Mouse (Mus musculus) kidney, postnatal 0 days (tissue): Measurements from ENCODE around the gene Nubp2. TPM values are rescaled to one million over a fixed set of nuclear protein-coding genes. Genes with fewer than 3 reads are reported as not detected.

Experiments used
- ATAC-seq: fragments of 200-750 bp; cut with Nextera tagmentation; replicated peaks from 2 replicates; pipeline ENCODE4 v1.8.0; 2017; ENCODE audit warnings: low read depth, moderate number of reproducible peaks, moderate TSS enrichment, moderate library complexity; ENCODE audit not compliant: low FRiP score
- DNase-seq: peaks from one replicate; pipeline ENCODE4 v3.0.0-alpha.2; 2016; ENCODE audit warnings: low spot score
- H3K27ac ChIP-seq: fragments of 300-500 bp; sonication (generic); 2 replicates; pipeline ENCODE4 v1.5.1; 2014; ENCODE audit warnings: mild to moderate bottlenecking
- H3K27me3 ChIP-seq: fragments of 300-500 bp; sonication (generic); 2 replicates; pipeline ENCODE4 v1.6.1; 2014; ENCODE audit warnings: low read length, mixed read lengths; ENCODE audit not compliant: insufficient read depth
- H3K36me3 ChIP-seq: fragments of 300-500 bp; sonication (generic); 2 replicates; pipeline ENCODE4 v1.6.1; 2014; ENCODE audit warnings: low read length, mixed read lengths; ENCODE audit not compliant: insufficient read depth
- H3K4me1 ChIP-seq: fragments of 300-500 bp; sonication (generic); replicated peaks from 2 replicates; pipeline ENCODE4 v1.6.1; 2014; ENCODE audit warnings: antibody characterized with exemption, low read length, mixed read lengths; ENCODE audit not compliant: insufficient read depth
- H3K4me2 ChIP-seq: fragments of 300-500 bp; sonication (generic); 2 replicates; pipeline ENCODE4 v1.6.1; 2014; ENCODE audit warnings: mild to moderate bottlenecking, low read length, moderate library complexity, mixed read lengths
- H3K4me3 ChIP-seq: fragments of 300-500 bp; sonication (generic); replicated peaks from 2 replicates; pipeline ENCODE4 v1.5.1; 2014; ENCODE audit warnings: low read depth, low read length
- H3K9ac ChIP-seq: fragments of 300-500 bp; sonication (generic); 2 replicates; pipeline ENCODE4 v1.6.1; 2014; ENCODE audit warnings: low read depth, low read length
- H3K9me3 ChIP-seq: fragments of 300-500 bp; sonication (generic); replicated peaks from 2 replicates; pipeline ENCODE4 v1.6.1; 2016; ENCODE audit warnings: low read length, inconsistent platforms, mixed read lengths
- CTCF ChIP-seq: IDR thresholded peaks from 2 replicates; pipeline ENCODE4 v1.5.1; 2016; ENCODE audit warnings: antibody characterized with exemption, low read depth, mild to moderate bottlenecking, moderate library complexity
- WGBS: fragments of 180-500 bp; shearing (Covaris S2); extraction: QIAGEN DNeasy Blood & Tissue Kit; methylation state at CpG from one replicate; pipeline ENCODE4 v1.1.7; 2014; 5-methylcytosine and 5-hydroxymethylcytosine counted together
- polyA plus RNA-seq: library from polyadenylated mRNA; unstranded; fragments of >200 nt; fragmentation: Nextera tagmentation; extraction: Ambion mirVana; gene quantifications from 2 replicates; pipeline ENCODE4 v1.2.1, GENCODE M21; 2015

The Nubp2 gene
- polyA plus RNA-seq, 1 experiment from 2014 or later: 55.9 TPM

- Histone ChIP-seq H3K4me3 (no peak overlapping the region), H3K4me1 (0 out of 2 replicates have a peak, but pooled peaks cover 8% of the 10 kb centered on the region), H3K4me2 (no peak overlapping the region), H3K9ac (no peak overlapping the region), H3K27ac (no peak overlapping the region), H3K36me3 (no peaks in the 10 kb centered on the region), H3K27me3 (no peaks in the 10 kb centered on the region), H3K9me3 (no peaks in the 10 kb centered on the region)
- WGBS: 98% methylated on average over 1 of the region's 1 CpGs
- no peak for TF ChIP-seq CTCF
- no peak for ATAC-seq
- DNase-seq: no peak
These were observed 38.8 kb downstream of the Nubp2 start for GRCm38 (mm10) chr17:24847386-24847785.

- TF ChIP-seq CTCF: no peak
- Histone ChIP-seq H3K9me3 (no peaks in the 10 kb centered on the region), H3K36me3 (no peaks in the 10 kb centered on the region), H3K27ac (no peak overlapping the region), H3K27me3 (no peaks in the 10 kb centered on the region), H3K4me2 (no peak overlapping the region), H3K4me3 (no peak overlapping the region), H3K9ac (no peak overlapping the region), H3K4me1 (0 out of 2 replicates have a peak, but pooled peaks cover 3% of the 10 kb centered on the region)
- 15% methylated on average over 9 of the region's 9 CpGs for WGBS
- ATAC-seq (no peak), DNase-seq (no peak)
These were observed 41.6 kb downstream of the Nubp2 start for GRCm38 (mm10) chr17:24844525-24844924.

- no peaks in the 10 kb centered on the region for H3K36me3 ChIP-seq
These were observed 43.5 kb downstream of the Nubp2 start for GRCm38 (mm10) chr17:24842631-24843030.

GRCm38 (mm10) chr17:24841133-24841532 lies 45.0 kb downstream of the Nubp2 start:
- TF ChIP-seq CTCF: peak; percentile 73
- Histone ChIP-seq H3K27ac (no peak overlapping the region), H3K4me1 (no peaks in the 10 kb centered on the region), H3K9ac (no peak overlapping the region), H3K4me3 (no peak overlapping the region), H3K4me2 (no peak overlapping the region), H3K9me3 (no peaks in the 10 kb centered on the region), H3K36me3 (no peaks in the 10 kb centered on the region), H3K27me3 (no peaks in the 10 kb centered on the region)
- DNase-seq: no peak
- WGBS: 52% methylated on average over 4 of the region's 4 CpGs
- 0 out of 2 replicates have a peak, but pooled peaks have one; percentile 43 for ATAC-seq

More at GRCm38 (mm10) chr17:24842631-24843030, 43.5 kb downstream of the Nubp2 start:
- no peak overlapping the region for H3K9ac ChIP-seq
- no peak for ATAC-seq
- no peaks in the 10 kb centered on the region for H3K9me3 ChIP-seq
- no peak for DNase-seq
- H3K27me3 ChIP-seq: no peaks in the 10 kb centered on the region
- no peak overlapping the region for H3K27ac ChIP-seq
- WGBS: 58% methylated on average over 2 of the region's 2 CpGs
- no peak overlapping the region for H3K4me3 ChIP-seq
- peak; percentile 49 for TF ChIP-seq CTCF
- H3K4me1 ChIP-seq: no peaks in the 10 kb centered on the region
- no peak overlapping the region for H3K4me2 ChIP-seq

GRCm38 (mm10) chr17:24840341-24840740 lies 45.8 kb downstream of the Nubp2 start:
- WGBS: 52% methylated on average over 5 of the region's 5 CpGs
- TF ChIP-seq CTCF: no peak
- no peaks in the 10 kb centered on the region for H3K36me3 ChIP-seq
- H3K9me3 ChIP-seq: no peaks in the 10 kb centered on the region
- DNase-seq (no peak), ATAC-seq (no peak)
- no peaks in the 10 kb centered on the region for H3K27me3 ChIP-seq
- H3K27ac ChIP-seq: no peak overlapping the region
- no peaks in the 10 kb centered on the region for H3K4me1 ChIP-seq
- H3K4me3 ChIP-seq: no peak overlapping the region
- H3K9ac ChIP-seq: no peak overlapping the region
- no peak overlapping the region for H3K4me2 ChIP-seq

GRCm38 (mm10) chr17:24839842-24840241 lies 46.3 kb downstream of the Nubp2 start, which contains the start of gene Hagh:
Hagh (plus strand) TSS chr17:24840143.
- no peak within 1 kb of the TSS for H3K27ac ChIP-seq
- H3K4me3 ChIP-seq: no peak within 1 kb of the TSS
- WGBS: 63% methylated on average over 8 of the region's 8 CpGs
- no peaks in the 10 kb centered on the region for H3K9me3 ChIP-seq
- H3K4me1 ChIP-seq: no peaks in the 10 kb centered on the region
- no peak for TF ChIP-seq CTCF
- 0 out of 2 replicates have a peak, but pooled peaks have one; percentile 36 for ATAC-seq
- H3K4me2 ChIP-seq: no peak within 1 kb of the TSS
- H3K27me3 ChIP-seq: no peaks in the 10 kb centered on the region
- DNase-seq: no peak
- no peak within 1 kb of the TSS for H3K9ac ChIP-seq
- H3K36me3 ChIP-seq: no peaks in the 10 kb centered on the region

Other genes starting within 250 kb of the Nubp2 start
- 141 and 145 TPM in 2 replicates for gene Slc9a3r2, start 236.0 kb downstream of the Nubp2 start, polyA plus RNA-seq
- 0.32 and 0.38 TPM in 2 replicates for gene Npw, start 227.9 kb downstream of the Nubp2 start, polyA plus RNA-seq
- 17.5 and 18.1 TPM in 2 replicates for gene Zfp598, start 216.7 kb downstream of the Nubp2 start, polyA plus RNA-seq
- 1.4 and 1.7 TPM in 2 replicates for gene Syngr3, start 196.4 kb downstream of the Nubp2 start, polyA plus RNA-seq
- gene Gfer, start 190.2 kb downstream of the Nubp2 start, polyA plus RNA-seq: 43.3 and 47.6 TPM in 2 replicates
- 2.6 and 2.7 TPM in 2 replicates for gene Noxo1, start 190.1 kb downstream of the Nubp2 start, polyA plus RNA-seq
- gene Tbl3, start 178.7 kb downstream of the Nubp2 start, polyA plus RNA-seq: 50.5 and 57.3 TPM in 2 replicates
- not detected in 2 replicates for gene Rnf151, start 168.3 kb downstream of the Nubp2 start, polyA plus RNA-seq
- 1,452 and 1,460 TPM in 2 replicates for gene Rps2, start 168.2 kb downstream of the Nubp2 start, polyA plus RNA-seq
- gene Ndufb10, start 161.9 kb downstream of the Nubp2 start, polyA plus RNA-seq: 417 and 419 TPM in 2 replicates
- 0.36 and 0.38 TPM in 2 replicates for gene Rpl3l, start 158.5 kb downstream of the Nubp2 start, polyA plus RNA-seq
- gene Msrb1, start 149.7 kb downstream of the Nubp2 start, polyA plus RNA-seq: 45.8 and 48.6 TPM in 2 replicates
- gene Hs3st6, start 133.4 kb downstream of the Nubp2 start, polyA plus RNA-seq: 33.0 and 38.6 TPM in 2 replicates
- 0.23 and 0.47 TPM in 2 replicates for gene Meiob, start 82.1 kb downstream of the Nubp2 start, polyA plus RNA-seq
- gene Hagh, start 46.2 kb downstream of the Nubp2 start, polyA plus RNA-seq: 99.7 and 101 TPM in 2 replicates
- gene Fahd1, start 36.0 kb downstream of the Nubp2 start, polyA plus RNA-seq: 88.0 and 90.7 TPM in 2 replicates
- gene Igfals, start 20.4 kb downstream of the Nubp2 start, polyA plus RNA-seq: 6.8 and 8.2 TPM in 2 replicates
- 53.4 and 55.9 TPM in 2 replicates for gene Spsb3, start 294 bp upstream of the Nubp2 start, polyA plus RNA-seq
- gene Eme2, start 8.7 kb upstream of the Nubp2 start, polyA plus RNA-seq: 29.5 and 29.6 TPM in 2 replicates
- 141 TPM in 2 replicates for gene Mrps34, start 8.8 kb upstream of the Nubp2 start, polyA plus RNA-seq
- gene Nme3, start 10.2 kb upstream of the Nubp2 start, polyA plus RNA-seq: 87.1 and 93.1 TPM in 2 replicates
- 12.7 and 13.7 TPM in 2 replicates for gene Mapk8ip3, start 50.6 kb upstream of the Nubp2 start, polyA plus RNA-seq
- gene Jpt2, start 74.3 kb upstream of the Nubp2 start, polyA plus RNA-seq: 95.0 and 108 TPM in 2 replicates
- gene Cramp1l, start 129.4 kb upstream of the Nubp2 start, polyA plus RNA-seq: 3.4 and 4.5 TPM in 2 replicates
- 10.1 and 10.9 TPM in 2 replicates for gene Ift140, start 129.7 kb upstream of the Nubp2 start, polyA plus RNA-seq
- gene Tmem204, start 197.2 kb upstream of the Nubp2 start, polyA plus RNA-seq: 54.5 and 59.9 TPM in 2 replicates
- gene Telo2, start 229.6 kb upstream of the Nubp2 start, polyA plus RNA-seq: 24.2 and 24.7 TPM in 2 replicates
- not detected in 2 replicates for gene Ptx4, start 234.4 kb upstream of the Nubp2 start, polyA plus RNA-seq
- gene Clcn7, start 247.0 kb upstream of the Nubp2 start, polyA plus RNA-seq: 14.7 and 17.2 TPM in 2 replicates